ENCODE assay signal across 31 mouse cellular contexts in genomic region chr17:71707715-71708114, GRCm38 (mm10). TPM values are rescaled to one million over a fixed set of nuclear protein-coding genes. Genes with fewer than 3 reads are reported as not detected.
DNase-seq lines count a peak whose midpoint lies in the region; ATAC-seq and TF ChIP-seq lines count a peak whose summit lies in the region.
"Had no signal": no experiment of that assay in that cellular context is flagged by ENCODE, and none has a peak within 500 bp of the region (broad histone marks: within the 10 kb centered on the region; RNA-seq: fewer than 3 reads in every experiment).

No protein-coding gene starts in this region.

- no peaks in the 10 kb centered on the region for H3K36me3 ChIP-seq in heart, embryonic 11.5 days (ENCODE audit: control insufficient read depth, insufficient read depth, low read length)
- no peaks in the 10 kb centered on the region for H3K36me3 ChIP-seq in hindbrain, postnatal 0 days (ENCODE audit: insufficient read depth, low read length)
- no peaks in the 10 kb centered on the region for H3K36me3 ChIP-seq in hindbrain, embryonic 11.5 days (ENCODE audit: control insufficient read depth, insufficient read depth, low read length)
- H3K36me3 ChIP-seq: embryonic facial prominence, embryonic 15.5 days; G1E; limb, embryonic 13.5 days; liver, embryonic 12.5 days had no signal

- DNase-seq in heart, adult 11 months = no peak
- peak; percentile 31 for DNase-seq in hindbrain, postnatal 0 days (ENCODE audit: low spot score)
- DNase-seq in hindbrain, embryonic 11.5 days (ENCODE audit: low spot score) = no peak
- peak; percentile 52 for DNase-seq in R1 (ENCODE audit: low read depth, low spot score)
- DNase-seq in brain, adult 2 months (ENCODE audit: low read depth, low spot score) = peak; percentile 53
- DNase-seq in adrenal gland, postnatal 10 days = no peak
- DNase-seq: adrenal gland, adult 8-10 months; B cell, adult 2 months; cerebellum, adult 9-10 months; gastrocnemius, postnatal 10 days; heart, adult 18-20 months; heart, postnatal 14 days; kidney, adult 18-20 months; kidney, postnatal 4 days; lung, adult 18-20 months; lung, postnatal 14 days; right cerebral cortex, adult 18-20 months; right cerebral cortex, postnatal 4 days; thymus, postnatal 14 days had no signal

- 0 out of 2 replicates have a peak overlapping the region, but pooled peaks have one; percentile 10 for H3K9ac ChIP-seq in heart, embryonic 11.5 days (ENCODE audit: low read depth, low read length)
- no peak overlapping the region for H3K9ac ChIP-seq in hindbrain, postnatal 0 days (replicated peaks; ENCODE audit: low read length)
- H3K9ac ChIP-seq in hindbrain, embryonic 11.5 days (ENCODE audit: low read depth, low read length) = no peak overlapping the region
- H3K9ac ChIP-seq: embryonic facial prominence, embryonic 15.5 days; limb, embryonic 13.5 days; liver, embryonic 12.5 days had no signal

- H3K9me3 ChIP-seq in heart, embryonic 11.5 days (replicated peaks; ENCODE audit: control insufficient read depth, low read length) = peaks cover 3% of the 10 kb centered on the region; the same call in 1 of the 2 replicates
- no peaks in the 10 kb centered on the region for H3K9me3 ChIP-seq in hindbrain, postnatal 0 days (ENCODE audit: low read length)
- H3K9me3 ChIP-seq in hindbrain, embryonic 11.5 days (ENCODE audit: control insufficient read depth, low read length) = no peaks in the 10 kb centered on the region
- H3K9me3 ChIP-seq: limb, embryonic 13.5 days; liver, embryonic 12.5 days had no signal

- TF ChIP-seq CTCF in hindbrain, postnatal 0 days (IDR thresholded peaks at IDR 0.05; ENCODE audit: low read depth) = no peak

- H3K27ac ChIP-seq in heart, embryonic 11.5 days (ENCODE audit: low read depth, low read length) = peak overlapping the region; percentile 22; the same call in 1 of the 2 replicates
- H3K27ac ChIP-seq in hindbrain, postnatal 0 days = no peak overlapping the region
- H3K27ac ChIP-seq in hindbrain, embryonic 11.5 days (ENCODE audit: low read depth, low read length) = no peak overlapping the region
- H3K27ac ChIP-seq: embryonic facial prominence, embryonic 15.5 days; limb, embryonic 13.5 days; liver, embryonic 12.5 days had no signal

- 50% methylated on average over 4 of the region's 4 CpGs for WGBS in heart, embryonic 11.5 days (ENCODE audit: insufficient replicate concordance)
- WGBS in hindbrain, postnatal 0 days = 32% methylated on average over 4 of the region's 4 CpGs
- WGBS in hindbrain, embryonic 11.5 days = 49% methylated on average over 4 of the region's 4 CpGs

- no peaks in the 10 kb centered on the region for H3K27me3 ChIP-seq in heart, embryonic 11.5 days (ENCODE audit: control insufficient read depth, insufficient read depth, low read length)
- no peaks in the 10 kb centered on the region for H3K27me3 ChIP-seq in hindbrain, postnatal 0 days (ENCODE audit: insufficient read depth, low read length)
- H3K27me3 ChIP-seq in hindbrain, embryonic 11.5 days (ENCODE audit: control insufficient read depth, insufficient read depth, low read length) = no peaks in the 10 kb centered on the region
- H3K27me3 ChIP-seq: CH12.LX; embryonic facial prominence, embryonic 15.5 days; limb, embryonic 13.5 days; liver, embryonic 12.5 days; Patski had no signal

- H3K4me1 ChIP-seq in heart, embryonic 11.5 days (ENCODE audit: control insufficient read depth, insufficient read depth, low read length) = peaks cover 31% of the 10 kb centered on the region
- H3K4me1 ChIP-seq in hindbrain, postnatal 0 days (ENCODE audit: insufficient read depth, low read length) = no peaks in the 10 kb centered on the region
- H3K4me1 ChIP-seq in hindbrain, embryonic 11.5 days (replicated peaks; ENCODE audit: control insufficient read depth, insufficient read depth, low read length) = no peaks in the 10 kb centered on the region
- H3K4me1 ChIP-seq: embryonic facial prominence, embryonic 15.5 days; limb, embryonic 13.5 days; liver, embryonic 12.5 days had no signal

- H3K4me2 ChIP-seq in heart, embryonic 11.5 days = no peak overlapping the region
- no peak overlapping the region for H3K4me2 ChIP-seq in hindbrain, postnatal 0 days (ENCODE audit: low read depth, low read length)
- no peak overlapping the region for H3K4me2 ChIP-seq in hindbrain, embryonic 11.5 days (replicated peaks; ENCODE audit: low read depth, low read length)
- H3K4me2 ChIP-seq: embryonic facial prominence, embryonic 15.5 days; limb, embryonic 13.5 days; liver, embryonic 12.5 days had no signal

- ATAC-seq in heart, embryonic 11.5 days (replicated peaks; ENCODE audit: insufficient number of reproducible peaks, low FRiP score, low TSS enrichment) = no peak
- peak; percentile 58; the same call in 1 of the 2 replicates for ATAC-seq in hindbrain, postnatal 0 days
- ATAC-seq in hindbrain, embryonic 11.5 days (ENCODE audit: low FRiP score) = no peak
- no peak for ATAC-seq in cerebellum, adult (ENCODE audit: insufficient number of reproducible peaks, low FRiP score, low TSS enrichment)
- ATAC-seq: activated CD4-positive, CD25-positive, alpha-beta regulatory T cell, adult 4 months; liver, embryonic 12.5 days; Patski had no signal

- H3K4me3 ChIP-seq in heart, embryonic 11.5 days (ENCODE audit: low read depth, low read length) = no peak overlapping the region
- H3K4me3 ChIP-seq in hindbrain, postnatal 0 days (ENCODE audit: low read length) = no peak overlapping the region
- H3K4me3 ChIP-seq in hindbrain, embryonic 11.5 days (ENCODE audit: low read depth, low read length) = no peak overlapping the region
- H3K4me3 ChIP-seq: embryonic facial prominence, embryonic 15.5 days; limb, embryonic 13.5 days; liver, embryonic 12.5 days had no signal

RNA-seq across cellular contexts. Expression of gene Togaram2, which starts 34.7 kb away (rescaled TPM):
- polyA plus RNA-seq in heart, embryonic 11.5 days (2014; fragmentation: Nextera tagmentation; extraction: Ambion mirVana) = 1.9 and 3.1 TPM in 2 replicates
- total RNA-seq in hindbrain, postnatal 0 days (2014; rRNA removed) = 1.0 and 6.3 TPM in 2 replicates
- polyA plus RNA-seq in hindbrain, postnatal 0 days (2015; fragmentation: Nextera tagmentation; extraction: Ambion mirVana) = 0.88 and 1.2 TPM in 2 replicates
- not detected in 2 replicates for polyA plus RNA-seq in hindbrain, embryonic 11.5 days (2014; fragmentation: Nextera tagmentation; extraction: Ambion mirVana)
- under 1 TPM; 0.27 to 0.33 TPM for total RNA-seq in adrenal gland, postnatal 10 days (2021)
- total RNA-seq: megakaryocyte progenitor cell, adult 5-6 weeks had no signal
- polyA plus RNA-seq: activated CD4-positive, CD25-positive, alpha-beta regulatory T cell, adult 4 months; G1E; neural tube, embryonic 11.5 days had no signal

RNA-seq across cellular contexts. Expression of gene Pcare, which starts 45.0 kb away (rescaled TPM):
- not detected in 2 replicates for polyA plus RNA-seq in heart, embryonic 11.5 days (2014; fragmentation: Nextera tagmentation; extraction: Ambion mirVana)
- not detected in 2 replicates for total RNA-seq in hindbrain, postnatal 0 days (2014; rRNA removed)
- polyA plus RNA-seq in hindbrain, postnatal 0 days (2015; fragmentation: Nextera tagmentation; extraction: Ambion mirVana) = not detected in 2 replicates
- not detected in 2 replicates for polyA plus RNA-seq in hindbrain, embryonic 11.5 days (2014; fragmentation: Nextera tagmentation; extraction: Ambion mirVana)
- not detected for total RNA-seq in adrenal gland, postnatal 10 days (2021)
- total RNA-seq: adrenal gland, adult 8-10 months; CH12.LX; megakaryocyte progenitor cell, adult 5-6 weeks had no signal
- polyA plus RNA-seq: activated CD4-positive, CD25-positive, alpha-beta regulatory T cell, adult 4 months; embryonic facial prominence, embryonic 15.5 days; G1E; limb, embryonic 13.5 days; neural tube, embryonic 11.5 days; Patski; stomach, embryonic 14.5 days had no signal

Comparison
In these comparisons a context has a peak if more than half of its experiments do, and no peak if none do; other contexts are left out.
1. DNase-seq: peak in hindbrain, postnatal 0 days (single experiment), R1 (single experiment) and brain, adult 2 months (single experiment); none in heart, adult 11 months (single experiment), hindbrain, embryonic 11.5 days (single experiment) and adrenal gland, postnatal 10 days (single experiment).